Mouse (Mus musculus) liver, embryonic 14.5 days (tissue): ENCODE measurements around the gene Runx2. TPM values are rescaled to one million over a fixed set of nuclear protein-coding genes. Genes with fewer than 3 reads are reported as not detected.

Source experiments
- ATAC-seq: fragments of 200-750 bp; cut with Nextera tagmentation; 2 replicates; pipeline ENCODE4 v1.8.0; 2017; ENCODE audit warnings: moderate number of reproducible peaks, mild to moderate bottlenecking, moderate library complexity; ENCODE audit not compliant: insufficient read depth
- DNase-seq, 3 experiments: peaks; one replicate each; pipeline ENCODE4 v3.0.0-alpha.2; 2012 to 2013; ENCODE audit warnings: low read depth in 3 of 3, low spot score in 3 of 3
- H3K27ac ChIP-seq: fragments of 300-500 bp; sonication (generic); 2 replicates; pipeline ENCODE4 v1.5.1; 2014; ENCODE audit warnings: moderate library complexity, mild to moderate bottlenecking, control low read depth, inconsistent platforms
- H3K27me3 ChIP-seq: fragments of 300-500 bp; sonication (generic); 2 replicates; pipeline ENCODE4 v1.6.1; 2014; ENCODE audit warnings: mild to moderate bottlenecking, low read length, moderate library complexity; ENCODE audit not compliant: control insufficient read depth, insufficient read depth
- H3K36me3 ChIP-seq: fragments of 300-500 bp; sonication (generic); replicated peaks from 2 replicates; pipeline ENCODE4 v1.6.1; 2014; ENCODE audit warnings: low read depth; ENCODE audit not compliant: control insufficient read depth, insufficient read depth
- H3K4me1 ChIP-seq, 2 experiments: fragments of 200-500 bp in 1 of 2; fragments of 300-500 bp in 1 of 2; sonication (generic) in 1 of 2; replicated peaks; 2 replicates each; pipeline ENCODE4 v1.6.1; 2012 to 2014; ENCODE audit warnings: antibody characterized with exemption in 1 of 2, inconsistent platforms in 1 of 2, low read length in 1 of 2; ENCODE audit not compliant: control insufficient read depth in 2 of 2, insufficient read depth in 2 of 2
- H3K4me2 ChIP-seq: fragments of 300-500 bp; sonication (generic); 2 replicates; pipeline ENCODE4 v1.6.1; 2014; ENCODE audit warnings: low read depth, mild to moderate bottlenecking, control low read depth, moderate library complexity
- H3K4me3 ChIP-seq, 2 experiments: fragments of 200-500 bp in 1 of 2; fragments of 300-500 bp in 1 of 2; sonication (generic) in 1 of 2; 2 replicates each; pipeline ENCODE4 v1.5.1; 2012 to 2014; ENCODE audit warnings: low read depth in 2 of 2, low read length in 2 of 2, mild to moderate bottlenecking in 2 of 2, control low read depth in 1 of 2, inconsistent platforms in 1 of 2, moderate library complexity in 1 of 2; ENCODE audit not compliant: insufficient read depth in 1 of 2
- H3K9ac ChIP-seq: fragments of 300-500 bp; sonication (generic); replicated peaks from 2 replicates; pipeline ENCODE4 v1.6.1; 2014; ENCODE audit warnings: mild to moderate bottlenecking, control low read depth, moderate library complexity
- H3K9me3 ChIP-seq: fragments of 300-500 bp; sonication (generic); 2 replicates; pipeline ENCODE4 v1.6.1; 2016; ENCODE audit warnings: low read length, mixed read lengths; ENCODE audit not compliant: control insufficient read depth
- CTCF ChIP-seq: IDR thresholded peaks from 2 replicates; pipeline ENCODE4 v1.5.1; 2016; ENCODE audit warnings: antibody characterized with exemption, low read depth, control low read depth
- EP300 ChIP-seq: IDR thresholded peaks from 2 replicates; pipeline ENCODE4 v1.6.1; 2016; ENCODE audit warnings: antibody characterized with exemption, low read depth
- WGBS: fragments of 180-500 bp; shearing (Covaris S2); extraction: QIAGEN DNeasy Blood & Tissue Kit; methylation state at CpG from one replicate; pipeline ENCODE4 v1.1.7; 2014; ENCODE audit not compliant: insufficient replicate concordance; 5-methylcytosine and 5-hydroxymethylcytosine counted together
- polyA plus RNA-seq, 2 experiments: library from polyadenylated mRNA; depleted of rRNA in 1 of 2; stranded (reverse) in 1 of 2; unstranded in 1 of 2; fragments of >200 nt; fragmentation: Nextera tagmentation in 1 of 2; extraction: Ambion mirVana in 1 of 2; gene quantifications; 2 replicates each; pipeline versions ENCODE4 v1.2.1 to v1.2.3; 2012 to 2014

Runx2 gene
- polyA plus RNA-seq, 2 experiments = 0.58 to 0.65 TPM

DNA sequence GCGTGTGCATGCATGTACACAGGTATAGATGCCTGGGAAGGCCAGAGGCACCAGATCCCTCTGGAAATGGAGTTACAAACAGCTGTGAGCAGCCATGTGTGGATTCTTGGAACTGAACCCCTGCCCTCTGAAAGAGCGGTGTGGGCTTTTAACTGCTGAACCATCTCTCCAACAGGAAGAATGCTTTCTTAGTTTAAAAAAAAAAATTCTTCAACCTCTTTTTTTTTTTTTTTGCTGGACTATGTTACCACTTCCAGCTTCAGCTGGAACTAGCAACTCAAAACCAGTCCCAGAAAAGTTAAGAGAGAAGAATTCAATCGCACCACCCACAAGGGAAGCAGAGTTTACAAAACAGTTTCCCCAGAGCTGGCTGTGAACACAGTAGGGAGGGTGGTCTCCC is 295.2 kb downstream of the Runx2 start:
- DNase-seq (no peak), ATAC-seq (no peak)
- H3K4me2 ChIP-seq = no peak overlapping the region
- 64% methylated on average over 3 of the region's 3 CpGs for WGBS
- H3K9ac ChIP-seq = no peak overlapping the region
- no peak overlapping the region for H3K4me3 ChIP-seq
- TF ChIP-seq CTCF (no peak), EP300 (no peak)
- no peaks in the 10 kb centered on the region for H3K9me3 ChIP-seq
- H3K27ac ChIP-seq = no peak overlapping the region
- no peaks in the 10 kb centered on the region for H3K4me1 ChIP-seq
- H3K36me3 ChIP-seq = no peaks in the 10 kb centered on the region
- no peaks in the 10 kb centered on the region for H3K27me3 ChIP-seq

DNA sequence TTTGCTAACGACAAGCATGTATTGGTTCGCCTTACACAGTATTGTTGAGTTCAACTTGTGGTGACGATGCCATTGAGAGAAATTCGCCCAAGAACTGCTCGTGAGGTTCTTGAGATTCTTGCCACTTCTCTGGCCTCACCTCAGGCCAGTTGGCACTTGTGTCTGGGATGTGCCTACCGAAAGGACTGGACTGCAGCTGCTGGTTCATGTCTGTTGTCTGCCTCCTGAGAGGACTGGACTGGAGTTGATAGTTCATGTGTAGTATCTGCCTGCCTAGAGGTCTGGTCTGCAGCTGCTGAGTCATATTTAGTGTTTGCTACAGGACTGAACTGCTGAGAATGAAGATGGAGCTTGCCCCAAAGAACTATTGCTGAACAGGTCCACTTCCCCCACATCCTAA is 296.4 kb downstream of the Runx2 start:
- TF ChIP-seq CTCF = no peak
- TF ChIP-seq EP300 = no peak
- no peak overlapping the region for H3K4me2 ChIP-seq
- no peaks in the 10 kb centered on the region for H3K27me3 ChIP-seq
- ATAC-seq (no peak), DNase-seq (no peak)
- no peaks in the 10 kb centered on the region for H3K36me3 ChIP-seq
- no peak overlapping the region for H3K27ac ChIP-seq
- no peak overlapping the region for H3K4me3 ChIP-seq
- no peaks in the 10 kb centered on the region for H3K4me1 ChIP-seq
- 59% methylated on average over 6 of the region's 6 CpGs for whole genome bisulfite sequencing
- H3K9me3 ChIP-seq = no peaks in the 10 kb centered on the region
- no peak overlapping the region for H3K9ac ChIP-seq

DNA sequence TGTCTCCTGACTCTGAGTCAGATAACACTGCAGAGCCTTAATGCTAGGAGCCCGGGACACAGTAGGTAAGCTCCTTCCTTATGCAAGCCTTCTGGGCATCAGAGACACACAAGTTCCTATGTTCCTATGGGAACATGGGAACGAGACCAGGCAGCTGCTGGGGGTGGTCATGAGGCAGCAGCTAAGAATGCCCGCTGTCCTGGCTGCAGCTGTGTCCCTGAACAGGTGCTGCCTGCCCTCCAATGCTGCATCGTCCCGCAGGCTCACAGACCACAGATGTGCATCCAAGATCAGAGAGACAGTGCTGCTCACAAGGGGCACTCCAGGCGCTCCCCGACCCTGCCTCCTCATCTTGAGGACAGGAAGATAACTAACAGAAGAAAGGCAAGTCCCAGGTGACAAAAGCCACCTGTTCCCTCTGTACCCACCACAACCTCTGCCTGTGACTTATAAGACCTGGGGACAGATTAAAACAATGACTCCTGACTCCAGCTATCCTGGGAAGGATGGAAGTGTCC is 306.3 kb downstream of the Runx2 start:
- ATAC-seq = no peak
- Histone ChIP-seq H3K4me1 (no peaks in the 10 kb centered on the region), H3K27me3 (no peaks in the 10 kb centered on the region), H3K9me3 (no peaks in the 10 kb centered on the region), H3K27ac (no peak overlapping the region), H3K36me3 (no peaks in the 10 kb centered on the region), H3K4me3 (no peak overlapping the region), H3K4me2 (no peak overlapping the region), H3K9ac (no peak overlapping the region)
- 56% methylated on average over 7 of the region's 7 CpGs for WGBS
- TF ChIP-seq EP300 (no peak), CTCF (no peak)
- DNase-seq = no peak

DNA sequence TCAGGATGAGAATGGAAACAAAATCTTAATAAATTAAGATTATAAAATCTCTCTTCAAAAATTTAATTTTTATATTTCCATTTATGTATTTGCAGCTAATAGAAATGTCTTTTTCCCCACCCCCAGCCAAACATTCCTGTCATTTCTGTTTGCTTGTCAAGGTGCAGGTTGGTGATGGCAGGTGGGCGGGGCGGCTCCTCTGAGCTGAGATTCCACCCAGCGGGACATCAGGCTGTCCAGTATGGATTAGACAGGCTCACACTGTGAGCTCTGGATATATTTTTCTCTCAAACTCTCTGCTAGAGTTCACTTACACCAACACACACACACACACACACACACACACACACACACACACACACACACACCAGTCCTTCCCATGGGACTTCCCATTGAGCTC is 306.9 kb downstream of the Runx2 start:
- ATAC-seq (no peak), DNase-seq (no peak)
- no peaks in the 10 kb centered on the region for H3K27me3 ChIP-seq
- H3K9ac ChIP-seq = no peak overlapping the region
- H3K9me3 ChIP-seq = no peaks in the 10 kb centered on the region
- TF ChIP-seq EP300 = no peak
- no peak for TF ChIP-seq CTCF
- no peaks in the 10 kb centered on the region for H3K4me1 ChIP-seq
- 62% methylated on average over 3 of the region's 3 CpGs for WGBS
- no peaks in the 10 kb centered on the region for H3K36me3 ChIP-seq
- H3K27ac ChIP-seq = no peak overlapping the region
- H3K4me3 ChIP-seq = no peak overlapping the region
- H3K4me2 ChIP-seq = no peak overlapping the region

DNA sequence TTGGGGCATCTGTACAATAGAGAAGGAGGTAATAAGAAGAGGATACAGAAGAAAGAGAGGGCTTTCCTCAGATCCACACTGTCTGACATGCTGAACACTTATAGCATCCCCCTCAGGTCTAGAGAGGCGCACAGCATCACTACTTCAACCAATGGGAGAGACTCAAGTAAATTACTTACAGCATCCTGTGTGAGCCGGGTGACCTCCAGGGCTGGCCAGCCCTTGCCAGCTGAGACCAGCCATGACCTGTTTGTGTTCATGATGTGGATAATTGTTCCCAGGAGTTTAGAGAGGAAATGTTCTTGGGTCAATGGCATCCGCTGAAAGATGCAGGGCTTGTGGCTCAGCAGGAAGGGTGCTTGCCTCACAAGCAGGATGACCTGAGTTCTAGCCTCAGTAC is 308.1 kb downstream of the Runx2 start:
- H3K27me3 ChIP-seq = no peaks in the 10 kb centered on the region
- H3K9ac ChIP-seq = no peak overlapping the region
- no peak overlapping the region for H3K27ac ChIP-seq
- no peaks in the 10 kb centered on the region for H3K4me1 ChIP-seq
- H3K4me3 ChIP-seq = no peak overlapping the region
- DNase-seq = no peak
- no peak for ATAC-seq
- 53% methylated on average over 3 of the region's 3 CpGs for WGBS
- no peaks in the 10 kb centered on the region for H3K9me3 ChIP-seq
- TF ChIP-seq CTCF (no peak), EP300 (no peak)
- H3K36me3 ChIP-seq = no peaks in the 10 kb centered on the region
- no peak overlapping the region for H3K4me2 ChIP-seq
